Mouse (Mus musculus): Measurements from ENCODE around the gene Ctsg.
A peak's percentile ranks its signal among the peaks of the same experiment; 100 is the strongest.
"Not testable (repeated sequence)": the region's sequence is repeated elsewhere in the genome, so short reads cannot be mapped to it uniquely, and the experiment has no call there.

Gene Ctsg

DNA sequence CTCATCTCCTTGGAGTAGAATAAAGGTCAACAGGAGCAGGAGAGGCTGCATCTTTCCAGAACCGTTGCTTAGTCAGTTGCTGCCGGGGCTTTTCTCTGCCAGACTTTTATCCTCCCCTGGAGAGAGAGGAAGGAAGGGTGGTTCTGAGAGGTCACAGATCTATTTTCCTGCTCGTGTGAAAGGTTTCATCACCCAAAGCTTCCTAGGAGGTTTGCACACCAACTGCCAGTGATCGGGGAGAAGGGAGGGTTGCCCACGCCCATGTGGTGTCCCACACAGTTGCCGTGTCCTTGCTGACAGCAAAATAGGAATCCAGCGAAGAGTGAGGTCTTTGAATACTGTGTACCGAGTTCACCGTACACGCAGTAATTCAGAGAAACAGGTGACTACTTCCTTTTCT, at the start of gene Ctsg:
Gene Ctsg (minus strand): TSS at position 189 of the 400 bp plus-strand sequence.
- DNase-seq (ENCODE audit: low read depth), result peak; percentile 96

DNA sequence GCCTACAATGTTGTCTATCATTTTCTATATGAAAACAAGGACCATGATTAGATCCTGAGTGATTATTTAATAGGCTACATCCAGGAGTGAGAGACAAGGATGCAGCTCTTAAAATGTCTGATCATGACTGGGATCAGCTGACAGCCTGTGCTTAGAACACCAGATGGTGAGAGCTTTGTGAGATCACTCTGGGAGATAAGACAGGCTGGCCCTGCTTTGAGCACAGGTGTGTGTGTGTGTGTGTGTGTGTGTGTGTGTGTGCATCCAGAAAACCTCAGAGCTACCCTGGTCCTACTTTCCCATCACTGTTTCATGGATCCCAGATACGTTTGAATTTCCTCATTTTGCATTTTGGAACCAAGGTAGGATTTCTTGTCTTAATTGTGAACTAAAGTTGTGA, 31.3 kb upstream of the Ctsg start:
- not testable (repeated sequence) for DNase-seq (ENCODE audit: low read depth)

DNA sequence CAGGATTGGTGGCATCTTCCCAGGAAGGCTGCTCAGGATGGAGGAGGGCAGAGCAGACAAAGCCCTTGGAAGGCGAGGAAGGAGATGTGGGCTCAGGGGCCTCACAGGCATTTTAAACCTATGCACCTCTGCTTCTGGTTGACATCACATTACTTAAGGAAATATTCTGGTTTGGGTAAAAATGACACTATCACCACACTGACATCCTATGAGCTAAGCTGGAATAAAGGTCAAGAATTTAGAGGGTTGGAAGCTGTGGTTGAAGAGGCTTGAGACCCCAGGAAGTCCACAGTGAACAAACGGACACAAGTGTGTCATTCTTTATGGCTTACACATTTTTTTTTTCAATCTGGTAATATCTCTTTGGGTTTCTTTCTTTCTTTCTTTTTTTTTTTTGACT, 30.1 kb upstream of the Ctsg start, which contains the start of gene Gzmd:
Gene Gzmd (minus strand): TSS at position 101 of the 400 bp plus-strand sequence.
- DNase-seq (ENCODE audit: low read depth), result peak; percentile 16

DNA sequence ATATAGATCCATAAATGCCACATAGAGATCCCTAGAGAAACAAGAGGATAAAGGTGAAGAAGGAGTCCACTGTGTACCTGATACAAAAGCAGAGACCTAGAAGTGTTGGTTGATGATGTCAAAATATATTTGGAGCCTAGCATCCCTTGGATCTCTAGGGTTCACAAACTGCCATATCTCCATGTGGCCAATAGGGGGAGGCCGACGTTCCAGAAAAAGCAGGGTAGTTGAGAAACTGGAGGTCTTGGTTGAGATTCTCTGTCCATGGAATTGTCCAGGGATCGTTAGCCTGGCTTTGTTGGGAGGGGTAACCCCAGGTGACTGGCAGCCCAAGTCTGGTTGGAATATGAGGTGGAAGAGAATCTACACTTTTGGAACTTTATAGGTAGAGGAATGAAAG, 26.0 kb upstream of the Ctsg start:
- DNase-seq (ENCODE audit: low read depth), result peak; percentile 33

DNA sequence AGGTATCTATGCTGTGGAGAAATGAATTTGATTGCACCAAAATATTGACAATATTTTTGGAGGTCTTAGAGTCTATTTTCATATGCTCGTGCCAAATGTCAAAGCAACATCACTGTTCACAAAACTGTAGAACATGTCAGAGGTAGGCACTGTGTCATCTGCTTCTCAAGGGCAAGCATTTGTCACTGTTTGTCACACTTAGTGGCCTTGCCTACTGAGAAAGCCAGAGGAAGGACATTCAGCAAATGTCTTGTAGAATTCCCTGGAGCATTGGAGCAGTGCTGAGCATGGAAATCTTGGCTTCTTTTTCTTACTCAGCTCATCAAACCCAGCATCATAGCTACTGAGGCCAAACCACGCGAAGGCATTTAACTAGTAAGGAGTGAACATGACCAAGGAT, 21.1 kb upstream of the Ctsg start:
- no peak for DNase-seq (ENCODE audit: low read depth)

DNA sequence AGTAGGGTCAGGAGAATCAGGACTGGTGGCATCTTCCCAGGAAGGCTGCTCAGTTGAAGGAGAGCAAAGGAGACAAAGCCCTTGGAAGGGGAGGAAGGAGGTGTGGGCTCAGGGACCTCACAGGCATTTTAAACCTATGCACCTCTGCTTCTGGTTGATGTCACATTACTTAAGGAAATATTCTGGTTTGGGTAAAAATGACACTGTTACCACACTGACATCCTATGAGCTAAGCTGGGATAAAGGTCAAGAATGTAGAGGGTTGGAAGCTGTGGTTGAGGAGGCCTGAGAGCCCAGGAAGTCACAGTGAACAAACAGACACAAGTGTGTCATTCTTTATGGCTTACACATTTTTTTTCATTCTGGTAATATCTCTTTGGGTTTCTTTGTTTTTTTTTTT, 18.2 kb upstream of the Ctsg start, which contains the start of gene Gzme:
Gene Gzme (minus strand): TSS at position 101 of the 400 bp plus-strand sequence.
- DNase-seq (ENCODE audit: low read depth), result peak; percentile 41

DNA sequence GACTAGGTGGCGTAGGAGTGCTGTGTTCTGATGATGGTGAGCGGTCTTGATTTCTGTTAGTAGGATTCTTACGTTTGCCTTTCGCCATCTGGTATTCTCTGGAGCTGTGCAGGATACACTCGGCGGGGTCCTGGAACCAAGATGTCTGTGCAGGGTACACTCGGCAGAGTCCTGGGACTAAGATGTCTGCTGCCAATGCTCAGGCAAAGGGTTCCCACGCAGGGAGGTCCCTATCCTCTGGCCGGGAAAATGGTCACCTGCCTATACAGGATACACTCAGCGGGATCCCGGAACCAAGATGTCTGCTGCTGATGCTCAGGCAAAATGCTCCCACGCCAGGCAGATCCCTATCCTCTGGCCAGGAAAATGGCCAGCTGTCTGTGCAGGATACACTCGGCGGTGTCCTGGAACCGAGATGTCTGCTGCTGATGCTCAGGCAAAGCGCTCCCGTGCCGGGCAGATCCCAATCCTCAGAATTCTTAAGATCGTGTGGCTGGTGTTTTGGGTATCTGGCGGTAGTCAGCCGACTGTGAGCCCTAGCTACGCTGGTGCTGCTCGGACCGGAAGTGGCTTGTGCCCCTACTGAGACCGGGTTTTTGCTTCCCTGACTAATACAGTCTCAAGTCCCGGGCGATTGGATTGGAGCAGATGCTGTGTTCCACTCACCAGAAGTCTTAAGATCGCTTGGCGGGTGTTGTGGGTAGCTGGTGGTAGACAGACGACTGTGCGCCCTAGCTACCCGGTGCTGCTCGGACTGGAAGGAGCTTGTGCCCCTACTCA, 13.3 kb upstream of the Ctsg start:
- not testable (repeated sequence) for DNase-seq (ENCODE audit: low read depth)

DNA sequence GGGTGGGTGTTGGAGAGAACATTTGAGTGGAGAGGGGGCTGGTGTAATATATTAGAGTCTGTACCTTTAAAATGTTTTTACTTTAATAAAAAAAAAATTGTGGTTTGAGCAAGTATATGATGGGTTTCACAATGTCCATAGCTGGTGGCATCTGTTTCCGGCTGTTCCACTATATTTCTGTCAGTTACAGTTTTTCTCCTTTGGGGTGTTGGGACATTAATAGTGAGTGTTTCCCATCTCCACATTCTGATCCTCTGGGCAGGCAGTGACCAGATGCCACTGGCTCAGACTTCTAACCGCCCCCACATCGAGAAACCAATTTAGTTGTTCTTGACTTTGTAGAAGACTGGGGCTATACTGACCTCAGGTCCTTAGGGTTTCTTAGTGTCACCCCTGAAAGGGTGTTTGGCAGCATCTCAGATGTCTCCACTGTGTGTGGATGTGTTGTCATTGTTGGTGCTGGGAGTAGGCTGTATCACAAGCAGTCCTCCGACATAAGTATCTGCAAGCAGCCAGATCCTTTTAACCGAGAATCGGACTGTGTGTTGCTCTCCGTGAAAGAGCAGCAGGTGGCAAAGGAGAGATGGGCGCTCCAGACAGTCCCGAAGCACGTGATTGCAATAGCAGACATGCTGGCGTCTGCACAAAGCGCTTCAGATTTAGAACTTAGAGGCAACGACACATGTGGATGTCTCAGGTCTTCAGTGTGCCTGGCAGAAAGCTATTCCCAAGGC, 3.2 kb upstream of the Ctsg start:
- DNase-seq (ENCODE audit: low read depth), result peak; percentile 94

DNA sequence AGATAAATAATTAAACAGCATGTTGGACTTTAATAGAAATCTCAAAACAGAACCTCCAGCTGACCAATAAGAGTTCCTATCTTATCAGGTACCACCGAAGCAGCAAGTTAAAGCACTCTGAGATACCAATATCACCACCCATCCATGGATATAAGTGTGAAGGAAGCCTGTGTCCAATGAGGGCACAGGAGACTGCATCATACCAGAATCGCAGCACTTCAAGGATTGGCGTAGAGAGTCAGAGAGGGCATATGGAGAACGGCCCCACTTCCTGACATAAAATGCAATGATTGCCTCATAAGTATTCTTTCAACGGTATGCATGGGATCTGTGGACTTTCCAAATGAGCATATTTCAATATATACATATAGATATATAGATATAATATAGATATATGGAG, 2.6 kb upstream of the Ctsg start:
- peak; percentile 81 for DNase-seq (ENCODE audit: low read depth)

DNA sequence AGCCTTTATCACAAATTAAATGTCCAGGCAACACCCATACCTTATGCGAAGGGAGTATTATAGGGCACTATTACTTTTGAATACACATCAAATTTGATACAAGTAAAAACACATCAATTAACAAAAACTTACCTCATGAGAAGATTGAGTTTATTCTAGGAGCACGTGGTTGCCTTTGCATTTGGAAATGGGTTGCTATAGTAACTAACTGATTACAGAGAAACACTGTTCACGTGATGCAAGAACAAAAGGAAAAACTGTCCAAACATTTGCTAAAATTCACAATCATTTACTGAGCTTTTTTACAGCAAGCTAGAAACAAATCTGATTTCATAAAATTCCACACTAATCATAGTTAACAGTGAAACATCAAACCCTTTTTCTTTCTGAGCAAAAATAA, 1.1 kb upstream of the Ctsg start:
- peak; percentile 54 for DNase-seq (ENCODE audit: low read depth)

DNA sequence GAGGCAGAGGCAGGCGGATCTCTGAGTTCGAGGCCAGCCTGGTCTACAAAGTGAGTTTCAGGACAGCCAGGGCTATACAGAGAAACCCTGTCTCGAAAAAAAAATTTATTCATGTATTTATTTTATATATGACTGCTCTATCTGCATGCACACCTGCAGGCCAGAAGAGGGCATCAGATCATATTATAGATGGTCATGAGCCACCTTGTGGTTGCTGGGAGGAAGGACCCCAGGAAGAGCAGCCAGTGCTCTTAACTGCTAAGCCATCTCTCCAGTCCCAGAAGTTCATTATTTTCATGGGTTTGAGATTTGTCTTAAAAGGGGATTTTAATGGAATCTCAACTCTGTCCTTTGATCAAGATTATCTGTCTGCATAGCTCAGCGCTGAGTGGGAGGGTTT, 3.4 kb downstream of the Ctsg start:
- peak; percentile 87 for DNase-seq (ENCODE audit: low read depth)

DNA sequence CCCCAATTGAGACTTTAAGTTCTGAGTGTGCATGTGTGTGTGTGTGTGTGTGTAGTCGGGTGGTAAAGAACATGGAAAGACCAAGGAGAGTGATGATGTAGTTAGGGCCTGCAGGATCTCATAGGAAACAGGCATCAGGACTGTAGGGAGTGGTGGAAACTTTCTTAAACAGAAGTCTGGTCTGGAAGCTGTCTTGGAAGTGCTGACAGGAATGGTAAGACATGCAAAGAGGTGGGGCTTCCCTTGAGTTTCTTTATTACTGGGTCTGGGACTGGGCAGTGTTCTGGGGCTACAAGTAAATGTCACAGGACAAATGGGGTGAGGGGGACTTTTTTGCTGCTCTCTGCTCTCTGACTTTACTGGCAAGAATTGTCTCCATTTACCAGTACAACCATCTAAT, 4.8 kb downstream of the Ctsg start:
- peak; percentile 36 for DNase-seq (ENCODE audit: low read depth)

DNA sequence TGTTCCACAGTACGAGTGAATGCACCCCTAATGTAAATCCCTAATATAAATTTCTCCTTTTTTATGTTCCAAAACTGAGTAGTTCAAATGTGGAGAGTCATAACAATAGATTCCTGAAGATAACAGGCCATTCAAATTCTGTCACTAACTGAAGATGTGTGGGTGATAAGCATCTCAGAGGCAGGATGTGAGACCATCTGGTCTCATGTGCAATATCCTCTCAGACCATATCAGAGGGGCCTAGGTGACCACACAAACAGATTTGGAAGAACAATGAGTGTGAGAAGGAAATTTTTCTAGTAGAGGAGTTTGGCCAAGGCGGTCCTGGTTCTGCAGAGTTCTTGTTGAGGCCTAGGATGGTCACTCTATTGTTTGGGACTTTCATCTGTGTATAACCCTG, 9.0 kb downstream of the Ctsg start:
- DNase-seq (ENCODE audit: low read depth), result peak; percentile 96

DNA sequence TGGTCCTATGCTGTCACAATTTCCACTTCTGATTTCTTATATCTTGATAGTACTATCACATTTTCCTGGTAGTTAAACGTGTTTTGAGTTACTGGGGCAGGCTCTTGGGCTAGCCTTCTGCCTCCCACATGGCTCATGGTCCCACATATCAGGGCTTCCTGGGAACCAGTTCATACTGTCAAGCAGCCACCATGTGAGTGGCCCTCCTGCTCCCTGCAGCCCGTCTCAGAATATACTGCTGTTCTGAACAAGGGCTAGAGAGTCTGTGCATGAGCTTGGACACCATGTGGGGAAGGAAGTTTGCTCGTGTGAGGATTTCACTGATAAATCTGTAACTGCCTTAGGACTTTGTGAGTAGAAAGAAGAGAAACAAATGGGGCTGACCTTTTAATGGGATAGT, 15.7 kb downstream of the Ctsg start:
- DNase-seq (ENCODE audit: low read depth), result no peak

DNA sequence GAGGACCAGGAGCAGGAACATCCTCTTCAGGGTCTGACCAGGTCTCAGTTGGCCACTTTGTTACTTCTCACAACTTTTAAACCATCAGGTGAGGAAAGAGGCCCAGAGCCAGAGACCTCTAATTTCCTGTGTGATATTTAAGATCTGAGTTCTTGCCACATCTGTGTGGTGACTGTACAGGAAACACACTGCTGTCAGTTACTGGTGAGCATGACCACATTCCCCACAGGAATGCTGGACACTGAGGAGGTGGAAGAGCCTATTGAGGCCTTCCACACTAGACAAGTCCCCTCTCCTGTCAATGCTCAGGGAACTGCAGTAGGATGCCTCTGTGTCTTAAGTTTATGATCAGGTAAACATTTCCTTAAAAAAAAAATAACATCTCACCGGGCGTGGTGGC, 17.2 kb downstream of the Ctsg start, which contains the start of gene Mcpt8:
Gene Mcpt8 (minus strand): TSS at position 107 of the 400 bp plus-strand sequence.
- DNase-seq (ENCODE audit: low read depth), result peak; percentile 91

DNA sequence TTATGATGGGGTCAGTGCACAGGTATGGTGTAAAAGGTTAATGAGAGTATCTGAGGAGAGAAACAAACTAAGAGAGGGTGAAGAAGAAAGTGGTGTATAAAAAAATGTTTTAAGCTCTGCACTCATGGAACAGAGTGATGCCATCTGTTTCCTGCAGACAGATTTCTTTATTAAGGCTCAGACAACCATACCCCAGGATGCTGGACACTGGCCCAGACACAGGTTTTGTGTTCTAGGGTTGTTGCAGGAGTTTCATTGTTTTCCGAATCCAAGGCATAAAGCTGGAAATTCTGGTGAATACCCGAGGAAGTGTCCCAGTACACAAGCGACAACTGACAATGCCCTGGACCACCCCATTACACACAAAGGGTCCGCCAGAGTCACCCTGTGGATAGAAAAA, 20.4 kb downstream of the Ctsg start:
- DNase-seq (ENCODE audit: low read depth), result no peak

DNA sequence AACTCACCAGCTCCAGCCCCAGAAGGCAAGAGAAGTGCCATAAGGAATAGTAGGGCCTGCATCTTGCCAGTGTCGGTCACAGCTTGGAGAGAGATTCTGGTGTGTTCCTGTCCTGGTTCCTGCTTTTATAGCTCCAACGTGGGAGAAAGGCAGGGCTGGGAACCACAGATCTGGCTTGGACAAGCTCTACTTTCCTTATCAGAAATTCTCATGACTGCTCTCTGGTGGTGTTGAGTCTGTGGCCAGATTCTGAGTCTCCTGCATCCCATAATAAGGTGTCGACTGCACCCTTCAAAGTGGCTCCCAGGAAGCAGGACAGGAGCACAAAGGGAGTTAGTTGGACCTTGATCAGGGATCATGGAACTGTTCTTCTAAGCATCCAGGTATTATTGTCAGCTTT, 40.2 kb downstream of the Ctsg start, which contains the start of gene Mcpt4:
Gene Mcpt4 (minus strand): TSS at position 101 of the 400 bp plus-strand sequence.
- DNase-seq (ENCODE audit: low read depth), result not testable (repeated sequence)

DNA sequence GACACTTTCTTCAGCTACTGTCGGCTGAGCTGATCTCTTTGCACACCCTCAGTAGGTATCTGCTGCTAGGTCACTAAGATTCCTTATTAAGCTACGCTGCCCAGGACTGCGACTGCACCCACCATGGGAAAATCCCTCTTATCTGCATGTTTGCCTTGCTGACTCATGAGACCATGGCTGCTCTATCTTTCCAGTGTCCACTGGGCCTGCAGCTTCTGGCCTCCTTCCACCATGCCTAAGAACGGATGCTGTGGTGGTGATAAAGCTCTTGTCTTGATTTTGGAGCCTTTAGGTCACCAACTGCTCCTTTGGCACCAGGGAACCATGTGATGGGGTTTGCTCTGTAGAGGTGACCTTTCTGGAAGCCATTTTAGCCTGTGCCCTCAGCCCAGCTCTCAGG, 44.7 kb downstream of the Ctsg start:
- DNase-seq (ENCODE audit: low read depth), result peak; percentile 90

DNA sequence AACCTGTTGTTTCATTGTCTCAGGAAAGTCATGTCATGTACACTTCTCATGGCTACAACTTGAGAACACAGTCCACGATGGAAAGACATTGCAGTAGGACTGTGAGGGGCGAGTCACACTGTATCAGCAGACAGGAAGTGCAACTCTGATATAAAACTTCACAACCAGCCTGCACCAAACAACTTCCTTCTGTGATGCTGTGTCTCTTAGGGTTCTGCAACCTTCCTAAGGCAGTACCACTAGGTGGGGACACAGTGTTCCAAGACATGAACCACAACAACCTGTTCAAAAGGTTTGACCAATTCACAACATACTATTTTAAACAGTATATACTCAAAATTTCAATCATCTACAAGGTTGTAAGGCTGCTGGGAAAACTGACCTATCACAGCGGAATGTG, 47.0 kb downstream of the Ctsg start:
- peak; percentile 78 for DNase-seq (ENCODE audit: low read depth)

All from 416B (cell line).